Mouse (Mus musculus) kidney, postnatal 0 days (tissue): ENCODE results near the gene Dnaic1. TPM values are rescaled to one million over a fixed set of nuclear protein-coding genes. Genes with fewer than 3 reads are reported as not detected.

Source experiments
- ATAC-seq: fragments of 200-750 bp; cut with Nextera tagmentation; replicated peaks from 2 replicates; pipeline ENCODE4 v1.8.0; 2017; ENCODE audit warnings: low read depth, moderate number of reproducible peaks, moderate TSS enrichment, moderate library complexity; ENCODE audit not compliant: low FRiP score
- DNase-seq: peaks from one replicate; pipeline ENCODE4 v3.0.0-alpha.2; 2016; ENCODE audit warnings: low spot score
- H3K27ac ChIP-seq: fragments of 300-500 bp; sonication (generic); 2 replicates; pipeline ENCODE4 v1.5.1; 2014; ENCODE audit warnings: mild to moderate bottlenecking
- H3K27me3 ChIP-seq: fragments of 300-500 bp; sonication (generic); 2 replicates; pipeline ENCODE4 v1.6.1; 2014; ENCODE audit warnings: low read length, mixed read lengths; ENCODE audit not compliant: insufficient read depth
- H3K36me3 ChIP-seq: fragments of 300-500 bp; sonication (generic); 2 replicates; pipeline ENCODE4 v1.6.1; 2014; ENCODE audit warnings: low read length, mixed read lengths; ENCODE audit not compliant: insufficient read depth
- H3K4me1 ChIP-seq: fragments of 300-500 bp; sonication (generic); replicated peaks from 2 replicates; pipeline ENCODE4 v1.6.1; 2014; ENCODE audit warnings: antibody characterized with exemption, low read length, mixed read lengths; ENCODE audit not compliant: insufficient read depth
- H3K4me2 ChIP-seq: fragments of 300-500 bp; sonication (generic); 2 replicates; pipeline ENCODE4 v1.6.1; 2014; ENCODE audit warnings: mild to moderate bottlenecking, low read length, moderate library complexity, mixed read lengths
- H3K4me3 ChIP-seq: fragments of 300-500 bp; sonication (generic); replicated peaks from 2 replicates; pipeline ENCODE4 v1.5.1; 2014; ENCODE audit warnings: low read depth, low read length
- H3K9ac ChIP-seq: fragments of 300-500 bp; sonication (generic); 2 replicates; pipeline ENCODE4 v1.6.1; 2014; ENCODE audit warnings: low read depth, low read length
- H3K9me3 ChIP-seq: fragments of 300-500 bp; sonication (generic); replicated peaks from 2 replicates; pipeline ENCODE4 v1.6.1; 2016; ENCODE audit warnings: low read length, inconsistent platforms, mixed read lengths
- CTCF ChIP-seq: IDR thresholded peaks from 2 replicates; pipeline ENCODE4 v1.5.1; 2016; ENCODE audit warnings: antibody characterized with exemption, low read depth, mild to moderate bottlenecking, moderate library complexity
- WGBS: fragments of 180-500 bp; shearing (Covaris S2); extraction: QIAGEN DNeasy Blood & Tissue Kit; methylation state at CpG from one replicate; pipeline ENCODE4 v1.1.7; 2014; 5-methylcytosine and 5-hydroxymethylcytosine counted together
- polyA plus RNA-seq: library from polyadenylated mRNA; unstranded; fragments of >200 nt; fragmentation: Nextera tagmentation; extraction: Ambion mirVana; gene quantifications from 2 replicates; pipeline ENCODE4 v1.2.1, GENCODE M21; 2015

Gene Dnaic1
- polyA plus RNA-seq, 1 experiment from 2014 or later, result 1.3 TPM

GRCm38 (mm10) chr4:41610594-41610980 lies 41.0 kb downstream of the Dnaic1 start:
- H3K36me3 ChIP-seq, result no peaks in the 10 kb centered on the region
- H3K27ac ChIP-seq, result no peak overlapping the region
- no peak for TF ChIP-seq CTCF
- H3K9ac ChIP-seq, result no peak overlapping the region
- no peaks in the 10 kb centered on the region for H3K27me3 ChIP-seq
- H3K4me1 ChIP-seq, result no peaks in the 10 kb centered on the region
- DNase-seq (peak; percentile 55), ATAC-seq (no peak)
- H3K9me3 ChIP-seq, result no peaks in the 10 kb centered on the region
- H3K4me2 ChIP-seq, result no peak overlapping the region
- WGBS, result 19% methylated on average over 6 of the region's 6 CpGs
- H3K4me3 ChIP-seq, result no peak overlapping the region

GRCm38 (mm10) chr4:41612166-41612565 lies 42.6 kb downstream of the Dnaic1 start:
- Histone ChIP-seq H3K27ac (no peak overlapping the region), H3K4me2 (no peak overlapping the region), H3K4me3 (no peak overlapping the region), H3K9me3 (no peaks in the 10 kb centered on the region), H3K9ac (no peak overlapping the region), H3K36me3 (no peaks in the 10 kb centered on the region), H3K4me1 (no peaks in the 10 kb centered on the region), H3K27me3 (no peaks in the 10 kb centered on the region)
- 56% methylated on average over 8 of the region's 8 CpGs for WGBS
- TF ChIP-seq CTCF, result no peak
- DNase-seq (no peak), ATAC-seq (no peak)

GRCm38 (mm10) chr4:41614156-41614555 lies 44.6 kb downstream of the Dnaic1 start:
- no peak for ATAC-seq
- Histone ChIP-seq H3K4me1 (no peaks in the 10 kb centered on the region), H3K9me3 (no peaks in the 10 kb centered on the region), H3K4me2 (no peak overlapping the region), H3K9ac (no peak overlapping the region), H3K27me3 (no peaks in the 10 kb centered on the region), H3K4me3 (no peak overlapping the region), H3K36me3 (no peaks in the 10 kb centered on the region), H3K27ac (no peak overlapping the region)
- peak; percentile 99 for TF ChIP-seq CTCF
- WGBS, result 11% methylated on average over 7 of the region's 7 CpGs
- peak; percentile 91 for DNase-seq

GRCm38 (mm10) chr4:41615661-41616599 lies 46.4 kb downstream of the Dnaic1 start:
- no peak overlapping the region for H3K9ac ChIP-seq
- H3K27me3 ChIP-seq, result no peaks in the 10 kb centered on the region; the same call in 1 of the 2 replicates
- no peak; the same call in 1 of the 2 replicates for TF ChIP-seq CTCF
- ATAC-seq, result no peak
- no peaks in the 10 kb centered on the region for H3K9me3 ChIP-seq
- no peak overlapping the region for H3K27ac ChIP-seq
- H3K4me2 ChIP-seq, result no peak overlapping the region
- no peaks in the 10 kb centered on the region for H3K36me3 ChIP-seq
- WGBS, result 54% methylated on average over 9 of the region's 9 CpGs
- no peaks in the 10 kb centered on the region for H3K4me1 ChIP-seq
- no peak for DNase-seq
- no peak overlapping the region for H3K4me3 ChIP-seq

GRCm38 (mm10) chr4:41618916-41619746 lies 49.6 kb downstream of the Dnaic1 start:
- H3K27ac ChIP-seq, result no peak overlapping the region
- 51% methylated on average over 12 of the region's 12 CpGs for WGBS
- H3K36me3 ChIP-seq, result no peaks in the 10 kb centered on the region
- no peak for TF ChIP-seq CTCF
- no peaks in the 10 kb centered on the region for H3K4me1 ChIP-seq
- H3K4me2 ChIP-seq, result no peak overlapping the region
- ATAC-seq, result no peak
- H3K9ac ChIP-seq, result no peak overlapping the region
- H3K4me3 ChIP-seq, result no peak overlapping the region
- DNase-seq, result no peak
- no peaks in the 10 kb centered on the region for H3K9me3 ChIP-seq
- H3K27me3 ChIP-seq, result no peaks in the 10 kb centered on the region; the same call in 1 of the 2 replicates

GRCm38 (mm10) chr4:41622071-41622470 lies 52.5 kb downstream of the Dnaic1 start:
- Histone ChIP-seq H3K27me3 (no peaks in the 10 kb centered on the region; the same call in 1 of the 2 replicates), H3K4me3 (no peak overlapping the region), H3K36me3 (no peaks in the 10 kb centered on the region), H3K9ac (no peak overlapping the region), H3K27ac (no peak overlapping the region), H3K4me2 (no peak overlapping the region), H3K4me1 (no peaks in the 10 kb centered on the region), H3K9me3 (no peaks in the 10 kb centered on the region)
- WGBS, result 86% methylated on average over 14 of the region's 14 CpGs
- ATAC-seq (no peak), DNase-seq (no peak)
- no peak for TF ChIP-seq CTCF
